ENCODE assay signal across 29 mouse cellular contexts in the genomic region with DNA sequence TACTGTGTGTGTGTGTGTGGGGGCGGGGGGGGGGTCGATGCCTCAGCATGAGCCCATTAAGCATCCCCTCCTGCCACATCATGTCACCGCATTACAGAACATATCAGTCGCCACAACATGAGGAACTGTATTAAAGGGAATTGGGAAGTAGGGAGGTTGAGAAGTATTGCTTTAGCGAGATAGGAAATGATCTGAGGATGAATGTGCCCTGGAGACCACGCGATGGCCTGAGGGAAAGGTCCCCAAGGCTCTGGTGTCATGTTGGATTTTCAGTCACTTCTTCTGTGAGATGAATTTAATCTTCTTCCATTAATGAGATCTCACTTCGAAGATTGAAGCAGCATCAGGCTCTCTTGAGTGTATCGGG. TPM values are rescaled to one million over a fixed set of nuclear protein-coding genes. Genes with fewer than 3 reads are reported as not detected.
DNase-seq lines count a peak whose midpoint lies in the region; ATAC-seq and TF ChIP-seq lines count a peak whose summit lies in the region.
"Had no signal": no experiment of that assay in that cellular context is flagged by ENCODE, and none has a peak within 500 bp of the region (broad histone marks: within the 10 kb centered on the region; RNA-seq: fewer than 3 reads in every experiment).

No protein-coding gene starts in this region.

- DNase-seq in midbrain, postnatal 0 days (ENCODE audit: low spot score) = no peak
- DNase-seq in brain, embryonic 14.5 days (ENCODE audit: low read depth) = peak; percentile 55
- no peak for DNase-seq in layer of hippocampus, postnatal 25 days (ENCODE audit: extremely low spot score in 1 of 2, low spot score in 1 of 2)
- no peak for DNase-seq in frontal cortex, postnatal 14 days (ENCODE audit: low spot score in 2 of 2)
- DNase-seq: adrenal gland, adult 8-10 months; adrenal gland, postnatal 25 days; cerebellum, adult 18-20 months; cerebellum, adult 9-10 months; cerebellum, postnatal 14 days; gastrocnemius, adult 2 months; gastrocnemius, postnatal 14 days; heart, adult 18-20 months; heart, postnatal 10 days; heart, postnatal 36 days had no signal

- H3K4me1 ChIP-seq in midbrain, embryonic 13.5 days (replicated peaks) = 0 out of 2 replicates have a peak, but pooled peaks cover 3% of the 10 kb centered on the region
- no peaks in the 10 kb centered on the region for H3K4me1 ChIP-seq in midbrain, postnatal 0 days (ENCODE audit: insufficient read depth, low read length)
- peaks cover 3% of the 10 kb centered on the region for H3K4me1 ChIP-seq in ES-Bruce4 (ENCODE audit: control insufficient read depth, insufficient read depth, low read length)
- H3K4me1 ChIP-seq: embryonic facial prominence, embryonic 13.5 days; forebrain, embryonic 12.5 days; heart, embryonic 12.5 days; heart, embryonic 15.5 days had no signal

- TF ChIP-seq EP300 in ES-Bruce4 (IDR thresholded peaks at IDR 0.05; ENCODE audit: insufficient read depth, low read depth, low read length) = no peak

- no peak for TF ChIP-seq POLR2A in ES-Bruce4 (IDR thresholded peaks at IDR 0.05; ENCODE audit: insufficient read depth, low read length)
- TF ChIP-seq POLR2A in brain, embryonic 14.5 days (IDR thresholded peaks at IDR 0.05; ENCODE audit: borderline replicate concordance, extremely low read depth, insufficient read depth, insufficient read length, poor library complexity, severe bottlenecking) = no peak

- H3K9me3 ChIP-seq in midbrain, embryonic 13.5 days = 0 out of 2 replicates have a peak, but pooled peaks cover 4% of the 10 kb centered on the region
- no peaks in the 10 kb centered on the region for H3K9me3 ChIP-seq in midbrain, postnatal 0 days (ENCODE audit: low read length)
- peaks cover 6% of the 10 kb centered on the region for H3K9me3 ChIP-seq in ES-Bruce4 (replicated peaks; ENCODE audit: control insufficient read depth, insufficient read depth, low read length, poor library complexity, severe bottlenecking)
- H3K9me3 ChIP-seq: heart, embryonic 15.5 days had no signal

- H3K27ac ChIP-seq in midbrain, embryonic 13.5 days = no peak overlapping the region
- no peak overlapping the region for H3K27ac ChIP-seq in midbrain, postnatal 0 days (ENCODE audit: low read depth, low read length)
- H3K27ac ChIP-seq in ES-Bruce4 (ENCODE audit: insufficient read depth, low read length) = peak overlapping the region; percentile 62; the same call in 1 of the 2 replicates
- H3K27ac ChIP-seq: embryonic facial prominence, embryonic 10.5 days; embryonic facial prominence, embryonic 13.5 days; forebrain, embryonic 12.5 days; gastrocnemius, adult 2 months; heart, embryonic 15.5 days; hindbrain, embryonic 10.5 days; hindbrain, embryonic 13.5 days had no signal

- TF ChIP-seq CTCF in midbrain, postnatal 0 days (IDR thresholded peaks at IDR 0.05) = no peak
- no peak for TF ChIP-seq CTCF in ES-Bruce4 (IDR thresholded peaks at IDR 0.05; ENCODE audit: low read depth, low read length)
- TF ChIP-seq CTCF in brain, embryonic 14.5 days (IDR thresholded peaks at IDR 0.05; ENCODE audit: borderline replicate concordance, extremely low read depth, insufficient read depth, insufficient read length) = no peak

- no peak overlapping the region for H3K9ac ChIP-seq in midbrain, embryonic 13.5 days (replicated peaks)
- H3K9ac ChIP-seq in midbrain, postnatal 0 days (replicated peaks; ENCODE audit: low read length, poor library complexity, severe bottlenecking) = no peak overlapping the region
- H3K9ac ChIP-seq in ES-Bruce4 (ENCODE audit: low read depth, poor library complexity, severe bottlenecking) = peak overlapping the region; percentile 29; the same call in 1 of the 2 replicates
- H3K9ac ChIP-seq: embryonic facial prominence, embryonic 13.5 days; forebrain, embryonic 12.5 days; heart, embryonic 12.5 days; heart, embryonic 15.5 days; hindbrain, embryonic 13.5 days had no signal

- H3K4me3 ChIP-seq in midbrain, embryonic 13.5 days (replicated peaks) = no peak overlapping the region
- H3K4me3 ChIP-seq in midbrain, postnatal 0 days (ENCODE audit: low read depth, low read length) = no peak overlapping the region
- no peak overlapping the region for H3K4me3 ChIP-seq in ES-Bruce4 (ENCODE audit: low read depth, low read length)
- H3K4me3 ChIP-seq: embryonic facial prominence, embryonic 10.5 days; embryonic facial prominence, embryonic 13.5 days; erythroblast, embryonic 14.5 days; forebrain, embryonic 12.5 days; gastrocnemius, adult 2 months; heart, embryonic 12.5 days; heart, embryonic 15.5 days; hindbrain, embryonic 10.5 days; hindbrain, embryonic 13.5 days had no signal

- no peaks in the 10 kb centered on the region for H3K27me3 ChIP-seq in midbrain, embryonic 13.5 days
- no peaks in the 10 kb centered on the region for H3K27me3 ChIP-seq in midbrain, postnatal 0 days (ENCODE audit: insufficient read depth, low read length)
- no peaks in the 10 kb centered on the region for H3K27me3 ChIP-seq in ES-Bruce4 (ENCODE audit: control insufficient read depth, insufficient read depth, low read length, poor library complexity, severe bottlenecking)
- H3K27me3 ChIP-seq: embryonic facial prominence, embryonic 13.5 days; forebrain, embryonic 12.5 days; heart, embryonic 12.5 days; heart, embryonic 15.5 days; hindbrain, embryonic 13.5 days had no signal

- 58% methylated on average over 9 of the region's 9 CpGs for WGBS in midbrain, embryonic 13.5 days
- 44% methylated on average over 9 of the region's 9 CpGs for WGBS in midbrain, postnatal 0 days

- ATAC-seq in midbrain, embryonic 13.5 days = peak; percentile 43
- ATAC-seq in midbrain, postnatal 0 days (ENCODE audit: low FRiP score) = no peak
- ATAC-seq in megakaryocyte progenitor cell, adult 5-6 weeks (replicated peaks; ENCODE audit: poor library complexity) = peak; percentile 36
- ATAC-seq: activated CD4-positive, CD25-positive, alpha-beta regulatory T cell, adult 4 months; forebrain, embryonic 16.5 days; hindbrain, embryonic 16.5 days had no signal

- H3K36me3 ChIP-seq in midbrain, embryonic 13.5 days = no peaks in the 10 kb centered on the region
- H3K36me3 ChIP-seq in midbrain, postnatal 0 days (ENCODE audit: insufficient read depth, low read length) = no peaks in the 10 kb centered on the region
- no peaks in the 10 kb centered on the region for H3K36me3 ChIP-seq in ES-Bruce4 (ENCODE audit: control insufficient read depth, insufficient read depth, low read length, poor library complexity, severe bottlenecking)
- H3K36me3 ChIP-seq: embryonic facial prominence, embryonic 10.5 days; embryonic facial prominence, embryonic 13.5 days; forebrain, embryonic 12.5 days; G1E; heart, embryonic 12.5 days; heart, embryonic 15.5 days; hindbrain, embryonic 10.5 days; hindbrain, embryonic 13.5 days had no signal

- no peak overlapping the region for H3K4me2 ChIP-seq in midbrain, embryonic 13.5 days (replicated peaks)
- no peak overlapping the region for H3K4me2 ChIP-seq in midbrain, postnatal 0 days (ENCODE audit: low read depth, low read length, poor library complexity, severe bottlenecking)
- H3K4me2 ChIP-seq: embryonic facial prominence, embryonic 13.5 days; forebrain, embryonic 12.5 days; heart, embryonic 12.5 days; heart, embryonic 15.5 days; hindbrain, embryonic 13.5 days had no signal

RNA-seq across cellular contexts. Expression of a gene that starts 18.6 kb away (rescaled TPM):
- polyA plus RNA-seq in midbrain, embryonic 13.5 days (2015; fragmentation: Nextera tagmentation; extraction: Ambion mirVana) = 13.6 and 13.9 TPM in 2 replicates
- 25.6 and 32.2 TPM in 2 replicates for total RNA-seq in midbrain, postnatal 0 days (2014; rRNA removed)
- polyA plus RNA-seq in midbrain, postnatal 0 days (2015; fragmentation: Nextera tagmentation; extraction: Ambion mirVana) = 18.1 TPM in 2 replicates
- polyA plus RNA-seq in ES-Bruce4 (2011; ENCODE audit: insufficient read depth, insufficient read length, low read depth, missing spikeins) = 14.2 and 18.5 TPM in 2 replicates
- polyA plus RNA-seq in brain, embryonic 14.5 days (2012; rRNA removed) = 18.0 and 20.4 TPM in 2 replicates
- total RNA-seq in megakaryocyte progenitor cell, adult 5-6 weeks (2015) = 8.9 and 10.9 TPM in 2 replicates
- total RNA-seq in megakaryocyte progenitor cell, adult 5-6 weeks (2017) = 5.9 and 9.7 TPM in 2 replicates
- total RNA-seq in layer of hippocampus, postnatal 25 days (2021) = 10 to 100 TPM; 12.3 to 14.5 TPM

RNA-seq across cellular contexts. Expression of a gene that starts 23.2 kb away (rescaled TPM):
- polyA plus RNA-seq in midbrain, embryonic 13.5 days (2015; fragmentation: Nextera tagmentation; extraction: Ambion mirVana) = 90.5 and 101 TPM in 2 replicates
- total RNA-seq in midbrain, postnatal 0 days (2014; rRNA removed) = 28.5 and 38.1 TPM in 2 replicates
- polyA plus RNA-seq in midbrain, postnatal 0 days (2015; fragmentation: Nextera tagmentation; extraction: Ambion mirVana) = 66.6 and 74.1 TPM in 2 replicates
- polyA plus RNA-seq in ES-Bruce4 (2011; ENCODE audit: insufficient read depth, insufficient read length, low read depth, missing spikeins) = 154 and 163 TPM in 2 replicates
- 67.6 and 99.0 TPM in 2 replicates for polyA plus RNA-seq in brain, embryonic 14.5 days (2012; rRNA removed)
- total RNA-seq in megakaryocyte progenitor cell, adult 5-6 weeks (2015) = 70.9 and 82.2 TPM in 2 replicates
- total RNA-seq in megakaryocyte progenitor cell, adult 5-6 weeks (2017) = 39.1 and 39.6 TPM in 2 replicates
- 100 to 1,000 TPM; 326 to 347 TPM for total RNA-seq in layer of hippocampus, postnatal 25 days (2021)
